Mouse (Mus musculus): Measurements from ENCODE around the gene Kcnk3. TPM values are rescaled to one million over a fixed set of nuclear protein-coding genes. Genes with fewer than 3 reads are reported as not detected.

The Kcnk3 gene
- polyA plus RNA-seq, 2 experiments, result 0.07 to 0.11 TPM

DNA sequence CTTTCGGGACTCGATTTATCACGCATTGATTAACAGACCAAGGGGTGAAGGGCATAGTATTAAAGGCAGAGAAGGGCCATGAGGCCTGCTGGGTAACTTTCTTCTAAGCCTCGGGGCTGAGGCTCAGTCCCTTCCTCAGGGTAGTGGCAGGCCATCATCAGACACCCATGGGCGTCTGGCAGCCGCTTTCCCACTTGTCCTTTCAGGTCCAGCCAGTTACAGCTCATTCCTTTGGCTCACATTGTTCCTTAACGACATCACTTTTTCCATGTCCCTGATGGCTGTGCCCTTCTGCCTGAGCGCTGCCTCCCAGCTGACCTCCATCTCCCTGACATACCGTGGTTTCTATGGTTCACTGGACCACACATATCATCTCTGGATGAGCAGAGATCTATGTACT, 10.7 kb upstream of the Kcnk3 start:
- H3K36me3 ChIP-seq (replicated peaks; ENCODE audit: control insufficient read depth, insufficient read depth, low read depth), result no peaks in the 10 kb centered on the region
- no peak overlapping the region for H3K9ac ChIP-seq (replicated peaks)
- no peaks in the 10 kb centered on the region for H3K27me3 ChIP-seq (ENCODE audit: control insufficient read depth, insufficient read depth, low read length)
- no peak for DNase-seq (ENCODE audit: low read depth in 3 of 3, low spot score in 3 of 3)
- ATAC-seq (ENCODE audit: insufficient read depth), result no peak
- H3K9me3 ChIP-seq (ENCODE audit: control insufficient read depth, low read length), result no peaks in the 10 kb centered on the region
- 58% methylated on average over 9 of the region's 9 CpGs for WGBS (ENCODE audit: insufficient replicate concordance)
- no peak overlapping the region for H3K4me3 ChIP-seq (ENCODE audit: insufficient read depth in 1 of 2, low read depth in 2 of 2, low read length in 2 of 2)
- H3K4me2 ChIP-seq (ENCODE audit: low read depth), result no peak overlapping the region
- no peak for TF ChIP-seq CTCF (IDR thresholded peaks at IDR 0.05; ENCODE audit: low read depth)
- no peak for TF ChIP-seq EP300 (IDR thresholded peaks at IDR 0.05; ENCODE audit: low read depth)
- H3K27ac ChIP-seq, result no peak overlapping the region
- peaks cover 0 to 10% of the 10 kb centered on the region in 2 experiments; a peak in 2 of 4 replicates for H3K4me1 ChIP-seq (replicated peaks; ENCODE audit: control insufficient read depth in 2 of 2, insufficient read depth in 2 of 2, low read length in 1 of 2)

DNA sequence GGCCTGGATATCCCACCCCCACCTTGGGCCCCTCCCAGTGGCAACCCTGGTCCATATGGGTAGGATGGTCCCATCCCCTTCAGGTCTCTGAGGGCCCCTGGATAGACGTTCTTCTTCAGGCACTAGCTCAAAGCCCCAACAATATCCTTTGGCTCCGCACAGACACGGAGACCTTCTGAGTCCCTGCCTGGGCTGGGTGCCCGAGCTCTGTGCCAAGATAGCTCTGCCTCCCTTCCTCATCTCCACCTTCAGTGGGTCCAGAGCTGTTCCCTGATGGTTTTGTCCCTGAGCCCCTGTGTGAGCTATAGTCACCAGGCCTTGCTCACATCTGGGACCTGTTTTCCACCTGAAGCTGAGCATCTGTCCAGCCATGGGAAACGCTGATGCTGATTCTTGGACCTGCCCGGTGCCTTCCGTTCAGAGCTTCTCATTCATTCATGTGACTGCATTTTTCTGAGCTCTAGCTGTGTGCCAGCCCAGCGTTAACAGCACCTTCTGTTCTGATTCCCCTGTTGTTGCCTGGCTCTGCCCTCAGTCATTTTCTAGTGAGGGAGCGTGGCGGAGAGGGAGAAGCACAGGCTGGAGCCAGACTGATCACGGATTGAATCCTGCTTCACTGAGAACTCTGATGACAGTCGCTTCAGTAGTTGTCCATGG, 10.2 kb upstream of the Kcnk3 start:
- WGBS (ENCODE audit: insufficient replicate concordance), result 71% methylated on average over 12 of the region's 12 CpGs
- no peaks in the 10 kb centered on the region for H3K27me3 ChIP-seq (ENCODE audit: control insufficient read depth, insufficient read depth, low read length)
- peaks cover 0 to 10% of the 10 kb centered on the region in 2 experiments; a peak in 2 of 4 replicates for H3K4me1 ChIP-seq (replicated peaks; ENCODE audit: control insufficient read depth in 2 of 2, insufficient read depth in 2 of 2, low read length in 1 of 2)
- no peak overlapping the region for H3K27ac ChIP-seq
- no peaks in the 10 kb centered on the region for H3K36me3 ChIP-seq (replicated peaks; ENCODE audit: control insufficient read depth, insufficient read depth, low read depth)
- ATAC-seq (ENCODE audit: insufficient read depth) (no peak), DNase-seq (ENCODE audit: low read depth in 3 of 3, low spot score in 3 of 3) (no peak)
- H3K9ac ChIP-seq (replicated peaks), result no peak overlapping the region
- no peak overlapping the region for H3K4me3 ChIP-seq (ENCODE audit: insufficient read depth in 1 of 2, low read depth in 2 of 2, low read length in 2 of 2)
- TF ChIP-seq CTCF (IDR thresholded peaks at IDR 0.05; ENCODE audit: low read depth) (no peak), EP300 (IDR thresholded peaks at IDR 0.05; ENCODE audit: low read depth) (no peak)
- H3K9me3 ChIP-seq (ENCODE audit: control insufficient read depth, low read length), result no peaks in the 10 kb centered on the region
- no peak overlapping the region for H3K4me2 ChIP-seq (ENCODE audit: low read depth)

DNA sequence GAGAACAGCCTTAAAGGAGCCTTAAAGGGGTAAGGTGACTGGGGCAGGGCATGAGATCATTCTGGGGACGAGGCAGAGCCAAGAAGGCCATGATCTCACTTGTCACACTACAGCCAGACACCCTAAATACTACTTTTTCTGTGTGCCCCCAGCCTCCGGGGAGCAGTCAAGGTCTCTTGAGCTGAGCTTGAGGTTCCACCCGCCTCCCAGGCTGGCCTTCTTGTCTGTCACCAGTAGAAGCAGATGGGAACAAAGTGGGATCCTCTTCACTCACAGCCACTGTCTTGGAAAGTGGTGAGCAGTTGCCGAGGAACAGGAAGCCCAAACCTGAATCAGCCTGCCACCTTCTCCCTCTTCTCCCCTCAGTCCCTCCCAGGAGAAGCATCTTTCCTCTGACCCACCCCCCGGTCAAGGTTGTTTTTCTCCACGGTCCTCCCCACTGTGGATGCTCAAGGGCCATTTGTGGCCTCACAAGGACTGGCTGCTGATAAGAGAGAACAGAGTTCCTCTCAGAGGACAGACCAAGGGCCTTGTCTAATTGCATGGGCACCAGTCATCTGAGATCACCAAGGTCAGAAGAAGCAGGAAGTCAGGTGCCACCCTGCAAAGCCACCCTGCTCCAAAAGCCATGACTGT, 9.4 kb upstream of the Kcnk3 start:
- H3K4me3 ChIP-seq (ENCODE audit: insufficient read depth in 1 of 2, low read depth in 2 of 2, low read length in 2 of 2), result no peak overlapping the region
- ATAC-seq (ENCODE audit: insufficient read depth) (no peak), DNase-seq (ENCODE audit: low read depth in 3 of 3, low spot score in 3 of 3) (no peak)
- H3K36me3 ChIP-seq (replicated peaks; ENCODE audit: control insufficient read depth, insufficient read depth, low read depth), result no peaks in the 10 kb centered on the region
- no peaks in the 10 kb centered on the region for H3K9me3 ChIP-seq (ENCODE audit: control insufficient read depth, low read length)
- H3K4me1 ChIP-seq (replicated peaks; ENCODE audit: control insufficient read depth in 2 of 2, insufficient read depth in 2 of 2, low read length in 1 of 2), result peaks cover 0 to 10% of the 10 kb centered on the region in 2 experiments; a peak in 2 of 4 replicates
- WGBS (ENCODE audit: insufficient replicate concordance), result 51% methylated on average over 6 of the region's 6 CpGs
- H3K9ac ChIP-seq (replicated peaks), result no peak overlapping the region
- no peak overlapping the region for H3K4me2 ChIP-seq (ENCODE audit: low read depth)
- no peaks in the 10 kb centered on the region for H3K27me3 ChIP-seq (ENCODE audit: control insufficient read depth, insufficient read depth, low read length)
- no peak for TF ChIP-seq CTCF (IDR thresholded peaks at IDR 0.05; ENCODE audit: low read depth)
- TF ChIP-seq EP300 (IDR thresholded peaks at IDR 0.05; ENCODE audit: low read depth), result no peak
- no peak overlapping the region for H3K27ac ChIP-seq

DNA sequence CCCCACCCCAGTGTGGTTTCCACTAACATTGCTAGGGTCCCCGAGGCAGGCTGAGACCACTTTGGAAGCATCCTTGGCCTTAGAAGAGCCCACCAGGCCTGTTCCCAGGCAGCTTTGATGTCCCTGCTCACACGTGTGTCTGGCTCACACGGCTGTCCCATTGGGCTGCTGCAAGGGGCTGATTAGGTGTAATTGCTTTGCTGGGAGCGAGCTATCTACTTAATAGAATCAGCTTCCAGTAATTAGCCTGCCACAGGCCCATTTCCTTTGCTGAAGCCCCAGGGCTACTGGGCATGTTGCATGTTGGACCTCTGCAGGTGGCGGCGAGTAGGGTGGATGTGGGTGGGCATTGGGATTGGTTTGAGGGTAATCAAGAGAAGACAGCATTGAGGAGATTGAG, 7.2 kb upstream of the Kcnk3 start:
- no peak overlapping the region for H3K4me3 ChIP-seq (ENCODE audit: insufficient read depth in 1 of 2, low read depth in 2 of 2, low read length in 2 of 2)
- TF ChIP-seq CTCF (IDR thresholded peaks at IDR 0.05; ENCODE audit: low read depth) (no peak), EP300 (IDR thresholded peaks at IDR 0.05; ENCODE audit: low read depth) (no peak)
- no peak overlapping the region for H3K9ac ChIP-seq (replicated peaks)
- no peak for DNase-seq (ENCODE audit: low read depth in 3 of 3, low spot score in 3 of 3)
- 44% methylated on average over 6 of the region's 6 CpGs for WGBS (ENCODE audit: insufficient replicate concordance)
- no peaks in the 10 kb centered on the region for H3K9me3 ChIP-seq (ENCODE audit: control insufficient read depth, low read length)
- no peak overlapping the region for H3K27ac ChIP-seq
- no peak overlapping the region for H3K4me2 ChIP-seq (ENCODE audit: low read depth)
- ATAC-seq (ENCODE audit: insufficient read depth), result no peak
- no peaks in the 10 kb centered on the region; the same call in 1 of the 2 replicates for H3K27me3 ChIP-seq (ENCODE audit: control insufficient read depth, insufficient read depth, low read length)
- peaks cover 0 to 10% of the 10 kb centered on the region in 2 experiments; a peak in 2 of 4 replicates for H3K4me1 ChIP-seq (replicated peaks; ENCODE audit: control insufficient read depth in 2 of 2, insufficient read depth in 2 of 2, low read length in 1 of 2)
- H3K36me3 ChIP-seq (replicated peaks; ENCODE audit: control insufficient read depth, insufficient read depth, low read depth), result no peaks in the 10 kb centered on the region

DNA sequence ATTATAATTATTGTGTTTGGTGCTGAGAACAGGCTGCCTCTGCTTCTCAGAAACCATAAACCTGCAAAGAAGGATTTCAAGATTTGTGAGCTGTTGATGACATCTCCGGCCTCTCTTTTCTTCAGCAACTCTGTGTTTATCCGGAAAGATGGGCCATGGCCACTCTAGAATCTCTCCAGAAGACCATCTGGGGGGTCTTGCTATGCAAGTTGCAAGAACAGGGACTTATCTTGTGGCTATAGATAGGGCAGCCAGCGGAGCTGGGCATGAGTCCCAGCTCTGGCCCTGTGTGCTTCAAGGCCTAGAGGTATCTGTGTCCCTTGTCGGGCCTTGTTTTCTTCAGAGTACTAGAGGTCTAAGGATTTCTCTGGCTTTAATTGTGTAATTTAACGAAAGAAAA, 6.0 kb upstream of the Kcnk3 start:
- TF ChIP-seq CTCF (IDR thresholded peaks at IDR 0.05; ENCODE audit: low read depth), result no peak
- TF ChIP-seq EP300 (IDR thresholded peaks at IDR 0.05; ENCODE audit: low read depth), result no peak
- no peak overlapping the region for H3K4me3 ChIP-seq (ENCODE audit: insufficient read depth in 1 of 2, low read depth in 2 of 2, low read length in 2 of 2)
- WGBS (ENCODE audit: insufficient replicate concordance), result 63% methylated on average over 5 of the region's 5 CpGs
- no peak for ATAC-seq (ENCODE audit: insufficient read depth)
- no peak overlapping the region for H3K4me2 ChIP-seq (ENCODE audit: low read depth)
- peaks cover 5% of the 10 kb centered on the region for H3K27me3 ChIP-seq (ENCODE audit: control insufficient read depth, insufficient read depth, low read length)
- H3K9me3 ChIP-seq (ENCODE audit: control insufficient read depth, low read length), result no peaks in the 10 kb centered on the region
- no peaks in the 10 kb centered on the region for H3K4me1 ChIP-seq (replicated peaks; ENCODE audit: control insufficient read depth in 2 of 2, insufficient read depth in 2 of 2, low read length in 1 of 2)
- no peak overlapping the region for H3K27ac ChIP-seq
- H3K9ac ChIP-seq (replicated peaks), result no peak overlapping the region
- DNase-seq (ENCODE audit: low read depth in 3 of 3, low spot score in 3 of 3), result no peak
- H3K36me3 ChIP-seq (replicated peaks; ENCODE audit: control insufficient read depth, insufficient read depth, low read depth), result no peaks in the 10 kb centered on the region
